Mouse (Mus musculus) neural tube, embryonic 14.5 days (tissue): ENCODE measurements around the gene Dclk2. TPM values are rescaled to one million over a fixed set of nuclear protein-coding genes. Genes with fewer than 3 reads are reported as not detected.

ENCODE experiments used
- ATAC-seq: fragments of 200-750 bp; cut with Nextera tagmentation; 2 replicates; pipeline ENCODE4 v1.8.0; 2017; ENCODE audit warnings: low read depth, mild to moderate bottlenecking, moderate TSS enrichment, moderate library complexity
- H3K27ac ChIP-seq: fragments of 300-500 bp; sonication (generic); 2 replicates; pipeline ENCODE4 v1.5.1; 2014; ENCODE audit warnings: low read depth, mild to moderate bottlenecking, control low read depth, low read length, moderate library complexity, mixed read lengths
- H3K27me3 ChIP-seq: fragments of 300-500 bp; sonication (generic); 2 replicates; pipeline ENCODE4 v1.6.1; 2014; ENCODE audit warnings: low read length; ENCODE audit not compliant: control insufficient read depth, insufficient read depth
- H3K36me3 ChIP-seq: fragments of 300-500 bp; sonication (generic); 2 replicates; pipeline ENCODE4 v1.6.1; 2014; ENCODE audit warnings: low read length, mixed read lengths; ENCODE audit not compliant: control insufficient read depth, insufficient read depth
- H3K4me1 ChIP-seq: fragments of 300-500 bp; sonication (generic); 2 replicates; pipeline ENCODE4 v1.6.1; 2014; ENCODE audit warnings: low read length; ENCODE audit not compliant: control insufficient read depth, insufficient read depth
- H3K4me2 ChIP-seq: fragments of 300-500 bp; sonication (generic); 2 replicates; pipeline ENCODE4 v1.6.1; 2014; ENCODE audit warnings: mild to moderate bottlenecking, low read depth, low read length, control low read depth
- H3K4me3 ChIP-seq: fragments of 300-500 bp; sonication (generic); 2 replicates; pipeline ENCODE4 v1.5.1; 2014; ENCODE audit warnings: low read depth, low read length, control low read depth, mixed read lengths
- H3K9ac ChIP-seq: fragments of 300-500 bp; sonication (generic); replicated peaks from 2 replicates; pipeline ENCODE4 v1.6.1; 2014; ENCODE audit warnings: low read depth, mild to moderate bottlenecking, control low read depth, low read length, mixed read lengths
- H3K9me3 ChIP-seq: fragments of 300-500 bp; sonication (generic); 2 replicates; pipeline ENCODE4 v1.6.1; 2016; ENCODE audit warnings: low read length; ENCODE audit not compliant: control insufficient read depth
- WGBS: fragments of 180-500 bp; shearing (Covaris S2); extraction: QIAGEN DNeasy Blood & Tissue Kit; methylation state at CpG from one replicate; pipeline ENCODE4 v1.1.7; 2014; 5-methylcytosine and 5-hydroxymethylcytosine counted together
- polyA plus RNA-seq: library from polyadenylated mRNA; unstranded; fragments of >200 nt; fragmentation: Nextera tagmentation; extraction: Ambion mirVana; gene quantifications from 2 replicates; pipeline ENCODE4 v1.2.1, GENCODE M21; 2014

The Dclk2 gene
- polyA plus RNA-seq: 75.5 and 83.4 TPM in 2 replicates

- Histone ChIP-seq H3K27me3 (no peaks in the 10 kb centered on the region; the same call in 1 of the 2 replicates), H3K4me2 (peak within 1 kb of the TSS; percentile 88), H3K4me1 (peaks cover 26% of the 10 kb centered on the region), H3K4me3 (peak within 1 kb of the TSS; percentile 85), H3K36me3 (no peaks in the 10 kb centered on the region), H3K9ac (peak within 1 kb of the TSS; percentile 97), H3K9me3 (no peaks in the 10 kb centered on the region), H3K27ac (peak within 1 kb of the TSS; percentile 97)
- WGBS: under 1% methylated on average over 87 of the region's 91 CpGs
- ATAC-seq: peak; percentile 89
Measured at GRCm38 (mm10) chr3:86920343-86921083, at the start of gene Dclk2. Dclk2 (minus strand) TSS chr3:86920852.

- WGBS: 88% methylated on average over 17 of the region's 17 CpGs
Measured at GRCm38 (mm10) chr3:86962665-86963435, 42.2 kb upstream of the Dclk2 start.

GRCm38 (mm10) chr3:86961395-86961669 lies 40.7 kb upstream of the Dclk2 start:
- Histone ChIP-seq H3K27ac (no peak overlapping the region), H3K4me1 (no peaks in the 10 kb centered on the region), H3K9ac (no peak overlapping the region), H3K36me3 (no peaks in the 10 kb centered on the region), H3K9me3 (no peaks in the 10 kb centered on the region), H3K27me3 (no peaks in the 10 kb centered on the region), H3K4me3 (no peak overlapping the region), H3K4me2 (no peak overlapping the region)
- 96% methylated on average over 2 of the region's 2 CpGs for WGBS
- no peak for ATAC-seq

More at GRCm38 (mm10) chr3:86962665-86963435, 42.2 kb upstream of the Dclk2 start:
- Histone ChIP-seq H3K9ac (no peak overlapping the region), H3K4me1 (no peaks in the 10 kb centered on the region), H3K9me3 (no peaks in the 10 kb centered on the region), H3K36me3 (no peaks in the 10 kb centered on the region), H3K27ac (no peak overlapping the region), H3K27me3 (no peaks in the 10 kb centered on the region), H3K4me2 (no peak overlapping the region), H3K4me3 (no peak overlapping the region)
- ATAC-seq: no peak

GRCm38 (mm10) chr3:86960656-86961394 lies 40.2 kb upstream of the Dclk2 start:
- H3K4me3 ChIP-seq: no peak overlapping the region

GRCm38 (mm10) chr3:86959088-86959487 lies 38.4 kb upstream of the Dclk2 start:
- Histone ChIP-seq H3K4me3 (no peak overlapping the region), H3K4me2 (no peak overlapping the region), H3K9ac (no peak overlapping the region), H3K9me3 (no peaks in the 10 kb centered on the region), H3K36me3 (no peaks in the 10 kb centered on the region), H3K27ac (no peak overlapping the region), H3K4me1 (no peaks in the 10 kb centered on the region), H3K27me3 (no peaks in the 10 kb centered on the region)
- ATAC-seq: no peak
- 93% methylated on average over 7 of the region's 7 CpGs for WGBS

More at GRCm38 (mm10) chr3:86960656-86961394, 40.2 kb upstream of the Dclk2 start:
- no peaks in the 10 kb centered on the region for H3K4me1 ChIP-seq
- no peak overlapping the region for H3K4me2 ChIP-seq
- no peak overlapping the region for H3K9ac ChIP-seq
- no peaks in the 10 kb centered on the region for H3K27me3 ChIP-seq
- no peak overlapping the region for H3K27ac ChIP-seq
- no peaks in the 10 kb centered on the region for H3K9me3 ChIP-seq
- no peak for ATAC-seq
- 89% methylated on average over 17 of the region's 17 CpGs for WGBS
- H3K36me3 ChIP-seq: no peaks in the 10 kb centered on the region

- H3K4me3 ChIP-seq: no peak overlapping the region
- no peaks in the 10 kb centered on the region for H3K27me3 ChIP-seq
- no peaks in the 10 kb centered on the region for H3K9me3 ChIP-seq
- H3K27ac ChIP-seq: no peak overlapping the region
- no peak overlapping the region for H3K4me2 ChIP-seq
- no peak overlapping the region for H3K9ac ChIP-seq
- no peaks in the 10 kb centered on the region for H3K4me1 ChIP-seq
- WGBS: 6% methylated on average over 4 of the region's 4 CpGs
- no peaks in the 10 kb centered on the region for H3K36me3 ChIP-seq
- no peak for ATAC-seq
Measured at GRCm38 (mm10) chr3:86955376-86955775, 34.7 kb upstream of the Dclk2 start.

GRCm38 (mm10) chr3:86954521-86954920 lies 33.9 kb upstream of the Dclk2 start:
- no peaks in the 10 kb centered on the region for H3K9me3 ChIP-seq
- ATAC-seq: no peak
- H3K27ac ChIP-seq: no peak overlapping the region
- H3K27me3 ChIP-seq: no peaks in the 10 kb centered on the region
- H3K4me3 ChIP-seq: no peak overlapping the region
- 50% methylated on average over 1 of the region's 1 CpGs for whole genome bisulfite sequencing
- H3K4me1 ChIP-seq: no peaks in the 10 kb centered on the region
- H3K36me3 ChIP-seq: no peaks in the 10 kb centered on the region
- no peak overlapping the region for H3K4me2 ChIP-seq
- H3K9ac ChIP-seq: no peak overlapping the region

- Histone ChIP-seq H3K9ac (no peak overlapping the region), H3K27ac (no peak overlapping the region), H3K27me3 (no peaks in the 10 kb centered on the region), H3K9me3 (no peaks in the 10 kb centered on the region), H3K4me3 (no peak overlapping the region), H3K36me3 (no peaks in the 10 kb centered on the region), H3K4me1 (no peaks in the 10 kb centered on the region), H3K4me2 (no peak overlapping the region)
- no peak for ATAC-seq
- WGBS: 82% methylated on average over 4 of the region's 4 CpGs
Measured at GRCm38 (mm10) chr3:86953819-86954218, 33.2 kb upstream of the Dclk2 start.

GRCm38 (mm10) chr3:86950652-86951051 lies 30.0 kb upstream of the Dclk2 start:
- Histone ChIP-seq H3K4me2 (no peak overlapping the region), H3K4me3 (no peak overlapping the region), H3K27ac (no peak overlapping the region), H3K9me3 (no peaks in the 10 kb centered on the region), H3K27me3 (no peaks in the 10 kb centered on the region), H3K36me3 (no peaks in the 10 kb centered on the region), H3K4me1 (no peaks in the 10 kb centered on the region), H3K9ac (no peak overlapping the region)
- 28% methylated on average over 2 of the region's 2 CpGs for WGBS
- ATAC-seq: no peak
